Mouse (Mus musculus): ENCODE data around the gene Itk. TPM values are rescaled to one million over a fixed set of nuclear protein-coding genes. Genes with fewer than 3 reads are reported as not detected.

The Itk gene
- polyA plus RNA-seq, 1 experiment from 2014 or later: not detected

- Histone ChIP-seq H3K36me3 (no peaks in the 10 kb centered on the region), H3K4me1 (peaks cover 11% of the 10 kb centered on the region), H3K9me3 (no peaks in the 10 kb centered on the region), H3K4me3 (no peak overlapping the region), H3K27ac (no peak overlapping the region), H3K9ac (no peak overlapping the region), H3K4me2 (no peak overlapping the region), H3K27me3 (no peaks in the 10 kb centered on the region)
- no peak for ATAC-seq (ENCODE audit: insufficient number of reproducible peaks, insufficient read depth, low FRiP score, low TSS enrichment, low read depth)
- WGBS: 90% methylated on average over 9 of the region's 9 CpGs
These were observed 86.8 kb downstream of the Itk start for GRCm38 (mm10) chr11:46302471-46302870.

- ATAC-seq (ENCODE audit: insufficient number of reproducible peaks, insufficient read depth, low FRiP score, low TSS enrichment, low read depth): 0 out of 2 replicates have a peak, but pooled peaks have one; percentile 20
- Histone ChIP-seq H3K9ac (no peak overlapping the region), H3K27me3 (no peaks in the 10 kb centered on the region), H3K27ac (no peak overlapping the region), H3K4me3 (no peak overlapping the region), H3K4me1 (peaks cover 11% of the 10 kb centered on the region), H3K9me3 (no peaks in the 10 kb centered on the region), H3K36me3 (no peaks in the 10 kb centered on the region), H3K4me2 (no peak overlapping the region)
- WGBS: 87% methylated on average over 23 of the region's 23 CpGs
These were observed 87.6 kb downstream of the Itk start for GRCm38 (mm10) chr11:46301579-46302248.

- H3K4me1 ChIP-seq: peaks cover 10% of the 10 kb centered on the region
- H3K27ac ChIP-seq: no peak overlapping the region
- WGBS: 64% methylated on average over 6 of the region's 6 CpGs
- no peak overlapping the region for H3K4me2 ChIP-seq
- H3K4me3 ChIP-seq: no peak overlapping the region
- no peak overlapping the region for H3K9ac ChIP-seq
- no peak for ATAC-seq (ENCODE audit: insufficient number of reproducible peaks, insufficient read depth, low FRiP score, low TSS enrichment, low read depth)
- H3K27me3 ChIP-seq: no peaks in the 10 kb centered on the region
- H3K9me3 ChIP-seq: no peaks in the 10 kb centered on the region
- H3K36me3 ChIP-seq: no peaks in the 10 kb centered on the region
These were observed 89.4 kb downstream of the Itk start for GRCm38 (mm10) chr11:46299901-46300300.

GRCm38 (mm10) chr11:46298889-46299785 is 90.2 kb downstream of the Itk start:
- 0 out of 2 replicates have a peak overlapping the region, but pooled peaks have one; percentile 13 for H3K27ac ChIP-seq
- H3K4me3 ChIP-seq: no peak overlapping the region
- no peaks in the 10 kb centered on the region for H3K9me3 ChIP-seq
- H3K9ac ChIP-seq: no peak overlapping the region
- 57% methylated on average over 13 of the region's 13 CpGs for WGBS
- no peaks in the 10 kb centered on the region for H3K27me3 ChIP-seq
- ATAC-seq (ENCODE audit: insufficient number of reproducible peaks, insufficient read depth, low FRiP score, low TSS enrichment, low read depth): no peak
- no peak overlapping the region for H3K4me2 ChIP-seq
- H3K4me1 ChIP-seq: peaks cover 7% of the 10 kb centered on the region
- no peaks in the 10 kb centered on the region for H3K36me3 ChIP-seq

- Histone ChIP-seq H3K4me1 (peaks cover 13% of the 10 kb centered on the region), H3K27me3 (no peaks in the 10 kb centered on the region), H3K4me2 (no peak overlapping the region), H3K9me3 (no peaks in the 10 kb centered on the region), H3K36me3 (no peaks in the 10 kb centered on the region), H3K9ac (no peak overlapping the region), H3K4me3 (no peak overlapping the region), H3K27ac (no peak overlapping the region)
- WGBS: 89% methylated on average over 11 of the region's 11 CpGs
- ATAC-seq (ENCODE audit: insufficient number of reproducible peaks, insufficient read depth, low FRiP score, low TSS enrichment, low read depth): no peak
These were observed 94.9 kb downstream of the Itk start for GRCm38 (mm10) chr11:46294390-46294789.

GRCm38 (mm10) chr11:46293491-46293890 is 95.8 kb downstream of the Itk start:
- H3K9me3 ChIP-seq: no peaks in the 10 kb centered on the region
- WGBS: 88% methylated on average over 5 of the region's 5 CpGs
- H3K27me3 ChIP-seq: no peaks in the 10 kb centered on the region
- no peak overlapping the region for H3K4me3 ChIP-seq
- H3K36me3 ChIP-seq: no peaks in the 10 kb centered on the region
- no peak overlapping the region for H3K9ac ChIP-seq
- ATAC-seq (ENCODE audit: insufficient number of reproducible peaks, insufficient read depth, low FRiP score, low TSS enrichment, low read depth): no peak
- H3K4me1 ChIP-seq: 0 out of 2 replicates have a peak, but pooled peaks cover 6% of the 10 kb centered on the region
- no peak overlapping the region for H3K4me2 ChIP-seq
- H3K27ac ChIP-seq: no peak overlapping the region

- Histone ChIP-seq H3K27ac (no peak overlapping the region), H3K4me1 (peaks cover 12% of the 10 kb centered on the region; the same call in 1 of the 2 replicates), H3K36me3 (no peaks in the 10 kb centered on the region), H3K4me2 (no peak overlapping the region), H3K9me3 (no peaks in the 10 kb centered on the region), H3K9ac (no peak overlapping the region), H3K27me3 (no peaks in the 10 kb centered on the region), H3K4me3 (no peak overlapping the region)
- ATAC-seq (ENCODE audit: insufficient number of reproducible peaks, insufficient read depth, low FRiP score, low TSS enrichment, low read depth): no peak
- WGBS: 27% methylated on average over 10 of the region's 10 CpGs
These were observed 98.3 kb downstream of the Itk start for GRCm38 (mm10) chr11:46290988-46291405.

- Histone ChIP-seq H3K9me3 (no peaks in the 10 kb centered on the region), H3K4me3 (no peak overlapping the region), H3K27me3 (no peaks in the 10 kb centered on the region), H3K4me1 (peaks cover 15% of the 10 kb centered on the region; the same call in 1 of the 2 replicates), H3K4me2 (no peak overlapping the region), H3K36me3 (no peaks in the 10 kb centered on the region), H3K27ac (no peak overlapping the region), H3K9ac (no peak overlapping the region)
- 75% methylated on average over 9 of the region's 9 CpGs for WGBS
- no peak for ATAC-seq (ENCODE audit: insufficient number of reproducible peaks, insufficient read depth, low FRiP score, low TSS enrichment, low read depth)
These were observed 99.8 kb downstream of the Itk start for GRCm38 (mm10) chr11:46289561-46289960.

- Histone ChIP-seq H3K36me3 (0 out of 2 replicates have a peak, but pooled peaks cover 3% of the 10 kb centered on the region), H3K9me3 (no peaks in the 10 kb centered on the region), H3K27ac (no peak overlapping the region), H3K27me3 (no peaks in the 10 kb centered on the region), H3K9ac (no peak overlapping the region), H3K4me1 (peaks cover 15% of the 10 kb centered on the region; the same call in 1 of the 2 replicates), H3K4me3 (no peak overlapping the region), H3K4me2 (no peak overlapping the region)
- ATAC-seq (ENCODE audit: insufficient number of reproducible peaks, insufficient read depth, low FRiP score, low TSS enrichment, low read depth): no peak
- 88% methylated on average over 4 of the region's 4 CpGs for WGBS
These were observed 100.3 kb downstream of the Itk start for GRCm38 (mm10) chr11:46289022-46289421.

- H3K36me3 ChIP-seq: 0 out of 2 replicates have a peak, but pooled peaks cover 7% of the 10 kb centered on the region
These were observed 101.2 kb downstream of the Itk start for GRCm38 (mm10) chr11:46288091-46288490.

GRCm38 (mm10) chr11:46286803-46287202 is 102.5 kb downstream of the Itk start:
- no peak overlapping the region for H3K9ac ChIP-seq
- H3K9me3 ChIP-seq: no peaks in the 10 kb centered on the region
- H3K4me3 ChIP-seq: no peak overlapping the region
- H3K4me2 ChIP-seq: no peak overlapping the region
- H3K27ac ChIP-seq: no peak overlapping the region
- ATAC-seq (ENCODE audit: insufficient number of reproducible peaks, insufficient read depth, low FRiP score, low TSS enrichment, low read depth): no peak
- peaks cover 15% of the 10 kb centered on the region; the same call in 1 of the 2 replicates for H3K4me1 ChIP-seq
- H3K36me3 ChIP-seq: 0 out of 2 replicates have a peak, but pooled peaks cover 10% of the 10 kb centered on the region
- H3K27me3 ChIP-seq: no peaks in the 10 kb centered on the region
- WGBS: 29% methylated on average over 6 of the region's 6 CpGs

More at GRCm38 (mm10) chr11:46288091-46288490, 101.2 kb downstream of the Itk start:
- peaks cover 15% of the 10 kb centered on the region; the same call in 1 of the 2 replicates for H3K4me1 ChIP-seq
- WGBS: 60% methylated on average over 5 of the region's 5 CpGs
- ATAC-seq (ENCODE audit: insufficient number of reproducible peaks, insufficient read depth, low FRiP score, low TSS enrichment, low read depth): no peak
- H3K9me3 ChIP-seq: no peaks in the 10 kb centered on the region
- H3K4me3 ChIP-seq: no peak overlapping the region
- no peak overlapping the region for H3K4me2 ChIP-seq
- no peaks in the 10 kb centered on the region for H3K27me3 ChIP-seq
- no peak overlapping the region for H3K9ac ChIP-seq
- H3K27ac ChIP-seq: no peak overlapping the region
